Comparison of ENCODE assay signal across 30 mouse cellular contexts in the genomic region with DNA sequence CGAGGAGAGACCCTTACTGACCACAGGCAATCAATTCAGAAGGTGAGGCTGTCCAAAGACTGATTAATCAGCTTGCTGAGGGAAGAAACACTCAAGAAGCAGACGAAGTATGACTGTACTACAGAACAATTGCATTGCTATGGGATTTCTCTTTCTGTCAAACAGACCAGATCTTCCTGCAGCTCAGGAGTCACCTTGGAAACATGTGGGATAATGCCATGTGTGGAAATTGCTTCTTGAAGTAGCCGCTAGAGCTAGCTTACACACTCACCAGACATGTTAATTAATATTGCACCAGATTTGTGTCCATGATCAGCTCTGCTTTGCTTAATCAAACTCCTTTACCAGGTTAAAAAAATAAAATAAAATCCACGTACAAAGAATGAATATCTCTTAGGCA.
DNase-seq lines count a peak whose midpoint lies in the region; ATAC-seq lines count a peak whose summit lies in the region.
"Had no signal": no experiment of that assay in that cellular context is flagged by ENCODE, and none has a peak within 500 bp of the region (broad histone marks: within the 10 kb centered on the region; RNA-seq: fewer than 3 reads in every experiment).

No protein-coding gene starts in this region.

- no peak overlapping the region for H3K27ac ChIP-seq in heart, embryonic 11.5 days (ENCODE audit: low read depth, low read length)
- H3K27ac ChIP-seq in midbrain, embryonic 13.5 days = peak overlapping the region; percentile 75
- no peak overlapping the region for H3K27ac ChIP-seq in midbrain, embryonic 10.5 days (replicated peaks)
- peak overlapping the region; percentile 57 for H3K27ac ChIP-seq in hindbrain, embryonic 15.5 days (replicated peaks)
- peak overlapping the region; percentile 55; the same call in 1 of the 2 replicates for H3K27ac ChIP-seq in neural tube, embryonic 13.5 days (replicated peaks)
- no peak overlapping the region for H3K27ac ChIP-seq in limb, embryonic 10.5 days
- H3K27ac ChIP-seq: kidney, postnatal 0 days; left cerebral cortex, adult 2 months; liver, embryonic 15.5 days; lung, embryonic 15.5 days; stomach, postnatal 0 days had no signal

- peak; percentile 6 for DNase-seq in heart, adult 11 months
- DNase-seq in midbrain, embryonic 10.5 days (ENCODE audit: low spot score) = no peak
- DNase-seq in limb, embryonic 10.5 days (ENCODE audit: low spot score) = no peak
- DNase-seq in cerebellum, postnatal 4 days (ENCODE audit: low spot score in 2 of 2) = no peak
- DNase-seq: adrenal gland, postnatal 36 days; cerebellum, adult 11-12 months; cerebellum, postnatal 25 days; embryo, embryonic 11 days; forebrain, postnatal 0 days; gastrocnemius, postnatal 36 days; heart, postnatal 10 days; kidney, adult 2 months; layer of hippocampus, adult 9-11 months; left cerebral cortex, postnatal 4 days; liver; lung, postnatal 36 days; right cerebral cortex, postnatal 14 days; thymus, adult 2 months; thymus, postnatal 4 days had no signal

- no peak overlapping the region for H3K4me3 ChIP-seq in heart, embryonic 11.5 days (ENCODE audit: low read depth, low read length)
- H3K4me3 ChIP-seq in midbrain, embryonic 13.5 days (replicated peaks) = no peak overlapping the region
- H3K4me3 ChIP-seq in midbrain, embryonic 10.5 days = no peak overlapping the region
- H3K4me3 ChIP-seq in hindbrain, embryonic 15.5 days = no peak overlapping the region
- H3K4me3 ChIP-seq in neural tube, embryonic 13.5 days = no peak overlapping the region
- H3K4me3 ChIP-seq in limb, embryonic 10.5 days = no peak overlapping the region
- H3K4me3 ChIP-seq: left cerebral cortex, adult 2 months; liver, embryonic 15.5 days; lung, embryonic 15.5 days; myocyte had no signal

- no peaks in the 10 kb centered on the region for H3K9me3 ChIP-seq in heart, embryonic 11.5 days (replicated peaks; ENCODE audit: control insufficient read depth, low read length)
- H3K9me3 ChIP-seq in midbrain, embryonic 13.5 days = no peaks in the 10 kb centered on the region
- H3K9me3 ChIP-seq in midbrain, embryonic 10.5 days (replicated peaks) = no peaks in the 10 kb centered on the region
- no peaks in the 10 kb centered on the region for H3K9me3 ChIP-seq in hindbrain, embryonic 15.5 days
- no peaks in the 10 kb centered on the region for H3K9me3 ChIP-seq in neural tube, embryonic 13.5 days
- H3K9me3 ChIP-seq in limb, embryonic 10.5 days (replicated peaks) = no peaks in the 10 kb centered on the region
- H3K9me3 ChIP-seq: liver, embryonic 15.5 days; lung, embryonic 15.5 days had no signal

- no peaks in the 10 kb centered on the region for H3K27me3 ChIP-seq in heart, embryonic 11.5 days (ENCODE audit: control insufficient read depth, insufficient read depth, low read length)
- H3K27me3 ChIP-seq in midbrain, embryonic 13.5 days = no peaks in the 10 kb centered on the region
- no peaks in the 10 kb centered on the region for H3K27me3 ChIP-seq in midbrain, embryonic 10.5 days (ENCODE audit: low read depth, poor library complexity, severe bottlenecking)
- no peaks in the 10 kb centered on the region for H3K27me3 ChIP-seq in hindbrain, embryonic 15.5 days
- H3K27me3 ChIP-seq in neural tube, embryonic 13.5 days = no peaks in the 10 kb centered on the region
- H3K27me3 ChIP-seq in limb, embryonic 10.5 days (ENCODE audit: low read depth, poor library complexity, severe bottlenecking) = no peaks in the 10 kb centered on the region
- H3K27me3 ChIP-seq: liver, embryonic 15.5 days; lung, embryonic 15.5 days; Patski had no signal

- 50% methylated on average over 4 of the region's 4 CpGs for WGBS in heart, embryonic 11.5 days (ENCODE audit: insufficient replicate concordance)
- 58% methylated on average over 4 of the region's 4 CpGs for WGBS in midbrain, embryonic 13.5 days
- 85% methylated on average over 4 of the region's 4 CpGs for WGBS in midbrain, embryonic 10.5 days
- whole genome bisulfite sequencing in hindbrain, embryonic 15.5 days = 49% methylated on average over 4 of the region's 4 CpGs
- WGBS in neural tube, embryonic 13.5 days = 65% methylated on average over 4 of the region's 4 CpGs
- 67% methylated on average over 4 of the region's 4 CpGs for WGBS in limb, embryonic 10.5 days

- ATAC-seq in heart, embryonic 11.5 days (replicated peaks; ENCODE audit: insufficient number of reproducible peaks, low FRiP score, low TSS enrichment) = no peak
- ATAC-seq in midbrain, embryonic 13.5 days = peak; percentile 57
- peak; percentile 43; the same call in 1 of the 2 replicates for ATAC-seq in hindbrain, embryonic 15.5 days (ENCODE audit: low FRiP score, low read depth)
- ATAC-seq in neural tube, embryonic 13.5 days (ENCODE audit: low read depth) = no peak
- ATAC-seq: forebrain, postnatal 0 days; Patski had no signal

- H3K4me1 ChIP-seq in heart, embryonic 11.5 days (ENCODE audit: control insufficient read depth, insufficient read depth, low read length) = peaks cover 9% of the 10 kb centered on the region
- peaks cover 9% of the 10 kb centered on the region for H3K4me1 ChIP-seq in midbrain, embryonic 13.5 days (replicated peaks)
- H3K4me1 ChIP-seq in midbrain, embryonic 10.5 days = peaks cover 8% of the 10 kb centered on the region
- peaks cover 16% of the 10 kb centered on the region for H3K4me1 ChIP-seq in hindbrain, embryonic 15.5 days (replicated peaks)
- H3K4me1 ChIP-seq in neural tube, embryonic 13.5 days (replicated peaks) = peaks cover 16% of the 10 kb centered on the region; the same call in 1 of the 2 replicates
- peaks cover 25% of the 10 kb centered on the region for H3K4me1 ChIP-seq in limb, embryonic 10.5 days
- H3K4me1 ChIP-seq: liver, embryonic 15.5 days had no signal

- no peak overlapping the region for H3K4me2 ChIP-seq in heart, embryonic 11.5 days
- H3K4me2 ChIP-seq in midbrain, embryonic 13.5 days (replicated peaks) = no peak overlapping the region
- H3K4me2 ChIP-seq in hindbrain, embryonic 15.5 days = no peak overlapping the region
- H3K4me2 ChIP-seq in neural tube, embryonic 13.5 days = no peak overlapping the region
- H3K4me2 ChIP-seq: liver, embryonic 15.5 days; lung, embryonic 15.5 days had no signal

- H3K36me3 ChIP-seq in heart, embryonic 11.5 days (ENCODE audit: control insufficient read depth, insufficient read depth, low read length) = no peaks in the 10 kb centered on the region
- no peaks in the 10 kb centered on the region for H3K36me3 ChIP-seq in midbrain, embryonic 13.5 days
- no peaks in the 10 kb centered on the region for H3K36me3 ChIP-seq in midbrain, embryonic 10.5 days
- H3K36me3 ChIP-seq in hindbrain, embryonic 15.5 days = no peaks in the 10 kb centered on the region
- H3K36me3 ChIP-seq in neural tube, embryonic 13.5 days = no peaks in the 10 kb centered on the region
- H3K36me3 ChIP-seq in limb, embryonic 10.5 days = no peaks in the 10 kb centered on the region
- H3K36me3 ChIP-seq: liver, embryonic 15.5 days; lung, embryonic 15.5 days had no signal

- H3K9ac ChIP-seq in heart, embryonic 11.5 days (ENCODE audit: low read depth, low read length) = no peak overlapping the region
- H3K9ac ChIP-seq in midbrain, embryonic 13.5 days (replicated peaks) = 0 out of 2 replicates have a peak overlapping the region, but pooled peaks have one; percentile 4
- no peak overlapping the region for H3K9ac ChIP-seq in hindbrain, embryonic 15.5 days
- no peak overlapping the region for H3K9ac ChIP-seq in neural tube, embryonic 13.5 days
- H3K9ac ChIP-seq: forebrain, postnatal 0 days; liver, embryonic 15.5 days; lung, embryonic 15.5 days had no signal

Comparison
In these comparisons a context has a peak if more than half of its experiments do, and no peak if none do; other contexts are left out.
1. H3K27ac ChIP-seq: peak in midbrain, embryonic 13.5 days (single experiment), hindbrain, embryonic 15.5 days (single experiment) and neural tube, embryonic 13.5 days (single experiment); none in heart, embryonic 11.5 days (single experiment), midbrain, embryonic 10.5 days (single experiment) and limb, embryonic 10.5 days (single experiment).
2. ATAC-seq: peak in midbrain, embryonic 13.5 days (single experiment) and hindbrain, embryonic 15.5 days (single experiment); none in heart, embryonic 11.5 days (single experiment) and neural tube, embryonic 13.5 days (single experiment).